Mouse (Mus musculus): Measurements from ENCODE around the gene Pyroxd2. TPM values are rescaled to one million over a fixed set of nuclear protein-coding genes. Genes with fewer than 3 reads are reported as not detected.

Pyroxd2 gene
- total RNA-seq, 2 experiments from 2014 or later: 0.48 to 1.4 TPM

- H3K4me3 ChIP-seq: no peak overlapping the region
- H3K27ac ChIP-seq: no peak overlapping the region
- no peak for TF ChIP-seq CTCF (IDR thresholded peaks at IDR 0.05)
- DNase-seq: no peak
- intact Hi-C loops (cut with DNase I): loop anchor here (10.0 kb wide), 1 partner anchor 186 kb away; no protein-coding TSS in a partner anchor
Measured at GRCm38 (mm10) chr19:42770141-42770872, 17.7 kb upstream of the Pyroxd2 start.

- Histone ChIP-seq H3K4me3 (no peak overlapping the region), H3K27ac (no peak overlapping the region)
- no peak for TF ChIP-seq CTCF (IDR thresholded peaks at IDR 0.05)
- no peak for DNase-seq
- intact Hi-C loops (cut with DNase I): loop anchor here (10.0 kb wide), 1 partner anchor 185 kb away; no protein-coding TSS in a partner anchor
Measured at GRCm38 (mm10) chr19:42769648-42770047, 17.1 kb upstream of the Pyroxd2 start.

- intact Hi-C loops (cut with DNase I): no loop called here
- Histone ChIP-seq H3K27ac (no peak overlapping the region), H3K4me3 (no peak overlapping the region)
- no peak for DNase-seq
- no peak for TF ChIP-seq CTCF (IDR thresholded peaks at IDR 0.05)
Measured at GRCm38 (mm10) chr19:42767361-42767760, 14.8 kb upstream of the Pyroxd2 start.

GRCm38 (mm10) chr19:42764398-42764797, 11.8 kb upstream of the Pyroxd2 start:
- no peak for DNase-seq
- intact Hi-C loops (cut with DNase I): no loop called here
- TF ChIP-seq CTCF (IDR thresholded peaks at IDR 0.05): no peak
- H3K4me3 ChIP-seq: no peak overlapping the region
- no peak overlapping the region for H3K27ac ChIP-seq

GRCm38 (mm10) chr19:42756671-42757070, 4.1 kb upstream of the Pyroxd2 start:
- intact Hi-C loops (cut with DNase I): no loop called here
- DNase-seq: no peak
- Histone ChIP-seq H3K4me3 (no peak overlapping the region), H3K27ac (no peak overlapping the region)
- TF ChIP-seq CTCF (IDR thresholded peaks at IDR 0.05): no peak

GRCm38 (mm10) chr19:42755148-42755870, 2.7 kb upstream of the Pyroxd2 start:
- Histone ChIP-seq H3K4me3 (no peak overlapping the region), H3K27ac (no peak overlapping the region)
- no peak for TF ChIP-seq CTCF (IDR thresholded peaks at IDR 0.05)
- peak; percentile 63 for DNase-seq
- intact Hi-C loops (cut with DNase I): no loop called here

GRCm38 (mm10) chr19:42753141-42753917, 754 bp upstream of the Pyroxd2 start:
- peak; percentile 72 for DNase-seq
- Histone ChIP-seq H3K4me3 (peak overlapping the region; percentile 74), H3K27ac (peak overlapping the region; percentile 84)
- no peak for TF ChIP-seq CTCF (IDR thresholded peaks at IDR 0.05)
- intact Hi-C loops (cut with DNase I): no loop called here

- intact Hi-C loops (cut with DNase I): no loop called here
- no peak for DNase-seq
- TF ChIP-seq CTCF (IDR thresholded peaks at IDR 0.05): no peak
- no peak overlapping the region for H3K27ac ChIP-seq
- H3K4me3 ChIP-seq: no peak overlapping the region
Measured at GRCm38 (mm10) chr19:42750196-42750595, 2.4 kb downstream of the Pyroxd2 start.

GRCm38 (mm10) chr19:42746702-42747101, 5.9 kb downstream of the Pyroxd2 start:
- H3K27ac ChIP-seq: no peak overlapping the region
- DNase-seq: no peak
- no peak for TF ChIP-seq CTCF (IDR thresholded peaks at IDR 0.05)
- no peak overlapping the region for H3K4me3 ChIP-seq
- intact Hi-C loops (cut with DNase I): no loop called here

- DNase-seq: no peak
- no peak overlapping the region for H3K4me3 ChIP-seq
- TF ChIP-seq CTCF (IDR thresholded peaks at IDR 0.05): no peak
- H3K27ac ChIP-seq: no peak overlapping the region
- intact Hi-C loops (cut with DNase I): no loop called here
Measured at GRCm38 (mm10) chr19:42745869-42746224, 6.7 kb downstream of the Pyroxd2 start.

- no peak overlapping the region for H3K4me3 ChIP-seq
- intact Hi-C loops (cut with DNase I): no loop called here
- no peak for TF ChIP-seq CTCF (IDR thresholded peaks at IDR 0.05)
- no peak overlapping the region for H3K27ac ChIP-seq
- no peak for DNase-seq
Measured at GRCm38 (mm10) chr19:42745084-42745868, 7.3 kb downstream of the Pyroxd2 start.

- intact Hi-C loops (cut with DNase I): no loop called here
- TF ChIP-seq CTCF (IDR thresholded peaks at IDR 0.05): peak; percentile 73
- DNase-seq: peak; percentile 62
Measured at GRCm38 (mm10) chr19:42744162-42744586, 8.4 kb downstream of the Pyroxd2 start.

More at GRCm38 (mm10) chr19:42744162-42744586, 8.4 kb downstream of the Pyroxd2 start:
- peak overlapping the region; percentile 38; the same call in 1 of the 2 replicates for H3K27ac ChIP-seq
- H3K4me3 ChIP-seq: no peak overlapping the region

Data from gastrocnemius, adult 2 months (tissue).